Mouse (Mus musculus) CH12.LX (cell line): Measurements from ENCODE around the gene Sfxn5. TPM values are rescaled to one million over a fixed set of nuclear protein-coding genes. Genes with fewer than 3 reads are reported as not detected.

ENCODE experiments used
- DNase-seq: peaks from one replicate; pipeline ENCODE4 v3.0.0-alpha.2; 2013; ENCODE audit errors: extremely low read depth
- H3K27ac ChIP-seq: 2 replicates; pipeline ENCODE4 v1.5.1; 2012; ENCODE audit warnings: low read depth, mild to moderate bottlenecking, control low read depth, moderate library complexity; ENCODE audit not compliant: insufficient read depth
- H3K27me3 ChIP-seq: replicated peaks from 2 replicates; pipeline ENCODE3; 2012; ENCODE audit warnings: inconsistent platforms
- H3K36me3 ChIP-seq, 2 experiments: replicated peaks in 1 of 2; 2 replicates each; pipeline versions ENCODE3 to v1.6.1; 2012; ENCODE audit warnings: inconsistent platforms in 1 of 2, low read length in 1 of 2, mild to moderate bottlenecking in 1 of 2, mixed read lengths in 1 of 2, moderate library complexity in 1 of 2; ENCODE audit not compliant: control insufficient read depth in 1 of 2, insufficient read depth in 1 of 2
- H3K4me1 ChIP-seq, 2 experiments: 2 replicates each; pipeline ENCODE4 v1.6.1; 2012; ENCODE audit warnings: inconsistent platforms in 1 of 2, moderate library complexity in 1 of 2; ENCODE audit not compliant: insufficient read depth in 2 of 2, control insufficient read depth in 1 of 2
- H3K4me2 ChIP-seq: 2 replicates; pipeline ENCODE4 v1.6.1; 2012; ENCODE audit warnings: low read depth, mild to moderate bottlenecking, control low read depth; ENCODE audit not compliant: poor library complexity, insufficient read depth, severe bottlenecking
- H3K4me3 ChIP-seq, 3 experiments: fragments of 150-350 bp in 1 of 3; sonication (generic) in 1 of 3; replicated peaks in 1 of 3; 2 replicates each; pipeline versions ENCODE3 to v1.5.1; 2011 to 2012; ENCODE audit warnings: low read depth in 2 of 3, low read length in 2 of 3, mild to moderate bottlenecking in 2 of 3, moderate library complexity in 2 of 3, control low read depth in 1 of 3, improper control_type of control experiment in 1 of 3, inconsistent platforms in 1 of 3, mixed read lengths in 1 of 3; ENCODE audit not compliant: poor library complexity in 1 of 3
- H3K79me2 ChIP-seq: replicated peaks from 2 replicates; pipeline ENCODE4 v1.6.1; 2012; ENCODE audit warnings: mild to moderate bottlenecking, moderate library complexity; ENCODE audit not compliant: control insufficient read depth, poor library complexity, insufficient read depth, severe bottlenecking; ENCODE audit errors: extremely low read depth
- H3K9ac ChIP-seq: 2 replicates; pipeline ENCODE4 v1.6.1; 2012; ENCODE audit warnings: low read depth, mild to moderate bottlenecking, control low read depth, moderate library complexity; ENCODE audit not compliant: insufficient read depth
- H3K9me3 ChIP-seq: replicated peaks from 2 replicates; pipeline ENCODE3; 2012; ENCODE audit warnings: low read length, inconsistent platforms, mixed read lengths
- CHD1 ChIP-seq: IDR thresholded peaks from 2 replicates; pipeline ENCODE4 v1.6.1; 2012; ENCODE audit warnings: low read depth, low read length, improper control_type of control experiment, inconsistent platforms
- CHD2 ChIP-seq: IDR thresholded peaks from 2 replicates; pipeline ENCODE4 v1.6.1; 2011; ENCODE audit warnings: low read length, improper control_type of control experiment
- E2F4 ChIP-seq: IDR thresholded peaks from 2 replicates; pipeline ENCODE4 v1.6.1; 2011; ENCODE audit warnings: low read depth, low read length, improper control_type of control experiment; ENCODE audit not compliant: insufficient replicate concordance
- EP300 ChIP-seq: IDR thresholded peaks from 2 replicates; pipeline ENCODE4 v1.6.1; 2011; ENCODE audit warnings: low read length, improper control_type of control experiment
- ETS1 ChIP-seq: conservative IDR thresholded peaks from 2 replicates; pipeline ENCODE4 v1.6.1; 2012; ENCODE audit warnings: low read depth, mild to moderate bottlenecking, inconsistent platforms, low read length, improper control_type of control experiment, moderate library complexity
- HCFC1 ChIP-seq: IDR thresholded peaks from 2 replicates; pipeline ENCODE4 v1.6.1; 2012; ENCODE audit warnings: low read depth, mild to moderate bottlenecking, inconsistent platforms, low read length, improper control_type of control experiment
- KAT2A ChIP-seq: IDR thresholded peaks from 2 replicates; pipeline ENCODE4 v1.6.1; 2012; ENCODE audit warnings: low read length, improper control_type of control experiment, inconsistent platforms; ENCODE audit not compliant: insufficient replicate concordance
- MAFK ChIP-seq: IDR thresholded peaks from 2 replicates; pipeline ENCODE4 v1.6.1; 2011; ENCODE audit warnings: low read length, improper control_type of control experiment; ENCODE audit not compliant: insufficient replicate concordance
- MAX ChIP-seq: IDR thresholded peaks from 2 replicates; pipeline ENCODE4 v1.6.1; 2011; ENCODE audit warnings: low read length, improper control_type of control experiment
- MYC ChIP-seq: IDR thresholded peaks from 2 replicates; pipeline ENCODE4 v1.6.1; 2011; ENCODE audit warnings: low read depth, mild to moderate bottlenecking, improper control_type of control experiment, low read length
- RCOR1 ChIP-seq: conservative IDR thresholded peaks from 2 replicates; pipeline ENCODE4 v1.6.1; 2012; ENCODE audit warnings: low read depth, mild to moderate bottlenecking, inconsistent platforms, low read length, improper control_type of control experiment
- SMC3 ChIP-seq: IDR thresholded peaks from 2 replicates; pipeline ENCODE4 v1.6.1; 2011; ENCODE audit warnings: low read depth, low read length, improper control_type of control experiment
- TBP ChIP-seq: conservative IDR thresholded peaks from 2 replicates; pipeline ENCODE4 v1.6.1; 2011; ENCODE audit warnings: low read depth, low read length, improper control_type of control experiment
- USF1 ChIP-seq: IDR thresholded peaks from 2 replicates; pipeline ENCODE4 v1.6.1; 2014; ENCODE audit warnings: low read depth, mild to moderate bottlenecking, inconsistent platforms, low read length, improper control_type of control experiment
- USF2 ChIP-seq: conservative IDR thresholded peaks from 2 replicates; pipeline ENCODE4 v1.6.1; 2011; ENCODE audit warnings: low read depth, low read length, improper control_type of control experiment
- ZC3H11A ChIP-seq: IDR thresholded peaks from 2 replicates; pipeline ENCODE4 v1.6.1; 2012; ENCODE audit warnings: low read depth, mild to moderate bottlenecking, inconsistent platforms, low read length, improper control_type of control experiment
- ZMIZ1 ChIP-seq: IDR thresholded peaks from 2 replicates; pipeline ENCODE4 v1.6.1; 2012; ENCODE audit warnings: low read depth, mild to moderate bottlenecking, inconsistent platforms, low read length, improper control_type of control experiment
- dilution Hi-C: fragments of 300-500 bp; cut with MboI; formaldehyde crosslinking; loops from 2 replicates; pipeline ENCODE4 v1.14.3; 2020; ENCODE audit warnings: low sequenced_read_pairs; ENCODE audit not compliant: extremely low pct_unique_long_range_greater_than_20kb, extremely low pct_ligation_motif_present
- in situ Hi-C: fragments of 300-500 bp; cut with MboI; formaldehyde crosslinking; loops from 3 replicates; pipeline ENCODE4 v1.14.3; 2019; ENCODE audit warnings: low sequenced_read_pairs, low pct_ligation_motif_present, low pct_unique_long_range_greater_than_20kb, mixed read lengths
- polyA plus RNA-seq: library from polyadenylated mRNA; unstranded; fragments of >175 nt; gene quantifications from 2 replicates; pipeline ENCODE4 v1.2.1, GENCODE M21; 2012; ENCODE audit warnings: low read depth; ENCODE audit not compliant: insufficient read length
- total RNA-seq, 2 experiments: library from RNA; depleted of rRNA; stranded (reverse); fragments of 300-350 nt in 1 of 2; fragments of >200 nt in 1 of 2; gene quantifications; 2 replicates each; pipeline ENCODE4 v1.2.3; 2012 to 2014

Gene Sfxn5
- total and polyA plus RNA-seq, 3 experiments, result 0.55 to 0.93 (median 0.66) TPM

- TF ChIP-seq RCOR1, result no peak
Observed at GRCm38 (mm10) chr6:85332351-85332999, 747 bp downstream of the Sfxn5 start (continued).

- Histone ChIP-seq H3K27ac (no peak overlapping the region), H3K36me3 (no peaks in the 10 kb centered on the region), H3K9ac (no peak overlapping the region), H3K4me3 (no peak overlapping the region), H3K4me1 (peaks cover 0 to 12% of the 10 kb centered on the region in 2 experiments; a peak in 2 of 4 replicates), H3K79me2 (no peaks in the 10 kb centered on the region), H3K27me3 (peaks cover 30% of the 10 kb centered on the region), H3K4me2 (no peak overlapping the region), H3K9me3 (no peaks in the 10 kb centered on the region)
- dilution Hi-C loops, result no loop called here
- in situ Hi-C loops, result no loop called here
- no peak for TF ChIP-seq USF1
- no peak for TF ChIP-seq CHD2
- TF ChIP-seq ZMIZ1, result no peak
- TF ChIP-seq ZC3H11A, result no peak
- DNase-seq, result no peak
Observed at GRCm38 (mm10) chr6:85331736-85332135, 1.5 kb downstream of the Sfxn5 start.

GRCm38 (mm10) chr6:85331221-85331735 lies 1.9 kb downstream of the Sfxn5 start:
- dilution Hi-C loops (no loop called here), in situ Hi-C loops (no loop called here)
- no peaks in the 10 kb centered on the region for H3K79me2 ChIP-seq
- peaks cover 0 to 17% of the 10 kb centered on the region in 2 experiments; a peak in 2 of 4 replicates for H3K4me1 ChIP-seq
- H3K9ac ChIP-seq, result no peak overlapping the region
- no peaks in the 10 kb centered on the region for H3K36me3 ChIP-seq
- no peak overlapping the region for H3K4me2 ChIP-seq
- no peak for DNase-seq
- no peaks in the 10 kb centered on the region for H3K9me3 ChIP-seq
- no peak overlapping the region for H3K27ac ChIP-seq
- TF ChIP-seq CHD1 (no peak), MYC (no peak), MAX (no peak)
- peaks cover 26% of the 10 kb centered on the region for H3K27me3 ChIP-seq
- H3K4me3 ChIP-seq, result no peak overlapping the region

- no peak for DNase-seq
- Histone ChIP-seq H3K9ac (no peak overlapping the region), H3K4me2 (no peak overlapping the region), H3K9me3 (no peaks in the 10 kb centered on the region), H3K4me3 (no peak overlapping the region), H3K79me2 (no peaks in the 10 kb centered on the region), H3K36me3 (no peaks in the 10 kb centered on the region), H3K27ac (no peak overlapping the region), H3K4me1 (peaks cover 3 to 32% of the 10 kb centered on the region in 2 experiments; a peak in 3 of 4 replicates), H3K27me3 (peaks cover 15% of the 10 kb centered on the region)
- in situ Hi-C loops (no loop called here), dilution Hi-C loops (no loop called here)
- TF ChIP-seq TBP, result no peak
- TF ChIP-seq ZMIZ1, result no peak
- TF ChIP-seq USF2, result no peak
- no peak for TF ChIP-seq MAFK
- TF ChIP-seq SMC3, result no peak
- no peak for TF ChIP-seq ZC3H11A
- TF ChIP-seq MYC, result no peak
- TF ChIP-seq KAT2A, result no peak
- no peak for TF ChIP-seq MAX
- no peak for TF ChIP-seq EP300
- no peak for TF ChIP-seq HCFC1
- TF ChIP-seq E2F4, result no peak
- TF ChIP-seq ETS1, result no peak
Observed at GRCm38 (mm10) chr6:85329666-85330185, 3.5 kb downstream of the Sfxn5 start.
